Mouse (Mus musculus): Measurements from ENCODE around the gene Cyp27a1.

The Cyp27a1 gene

GRCm38 (mm10) chr1:74713099-74713858 is at the start of gene Cyp27a1:
TSS of gene Cyp27a1 (plus strand) at chr1:74713574.
- no peak for DNase-seq (ENCODE audit: low read depth)

- no peak for DNase-seq (ENCODE audit: low read depth)
Measured at GRCm38 (mm10) chr1:74665153-74665552, 48.2 kb upstream of the Cyp27a1 start.

- no peak for DNase-seq (ENCODE audit: low read depth)
Measured at GRCm38 (mm10) chr1:74668371-74668770, 45.0 kb upstream of the Cyp27a1 start.

GRCm38 (mm10) chr1:74672731-74673130 is 40.6 kb upstream of the Cyp27a1 start:
- no peak for DNase-seq (ENCODE audit: low read depth)

- no peak for DNase-seq (ENCODE audit: low read depth)
Measured at GRCm38 (mm10) chr1:74676863-74677262, 36.5 kb upstream of the Cyp27a1 start.

- DNase-seq (ENCODE audit: low read depth) = no peak
Measured at GRCm38 (mm10) chr1:74677843-74678242, 35.5 kb upstream of the Cyp27a1 start.

GRCm38 (mm10) chr1:74687131-74687530 is 26.2 kb upstream of the Cyp27a1 start:
- no peak for DNase-seq (ENCODE audit: low read depth)

- DNase-seq (ENCODE audit: low read depth) = no peak
Measured at GRCm38 (mm10) chr1:74693891-74694583, 19.3 kb upstream of the Cyp27a1 start.

GRCm38 (mm10) chr1:74695836-74696235 is 17.5 kb upstream of the Cyp27a1 start:
- no peak for DNase-seq (ENCODE audit: low read depth)

GRCm38 (mm10) chr1:74697416-74697815 is 16.0 kb upstream of the Cyp27a1 start:
- no peak for DNase-seq (ENCODE audit: low read depth)

GRCm38 (mm10) chr1:74698353-74698752 is 15.0 kb upstream of the Cyp27a1 start:
- DNase-seq (ENCODE audit: low read depth) = no peak

GRCm38 (mm10) chr1:74698791-74699190 is 14.6 kb upstream of the Cyp27a1 start:
- DNase-seq (ENCODE audit: low read depth) = no peak

- DNase-seq (ENCODE audit: low read depth) = no peak
Measured at GRCm38 (mm10) chr1:74702142-74702553, 11.2 kb upstream of the Cyp27a1 start.

- no peak for DNase-seq (ENCODE audit: low read depth)
Measured at GRCm38 (mm10) chr1:74704156-74704555, 9.2 kb upstream of the Cyp27a1 start.

- DNase-seq (ENCODE audit: low read depth) = no peak
Measured at GRCm38 (mm10) chr1:74705016-74705415, 8.4 kb upstream of the Cyp27a1 start.

- DNase-seq (ENCODE audit: low read depth) = no peak
Measured at GRCm38 (mm10) chr1:74709566-74709965, 3.8 kb upstream of the Cyp27a1 start.

- DNase-seq (ENCODE audit: low read depth) = peak; percentile 31
Measured at GRCm38 (mm10) chr1:74712046-74712445, 1.3 kb upstream of the Cyp27a1 start.

GRCm38 (mm10) chr1:74712461-74713098 is 794 bp upstream of the Cyp27a1 start:
- DNase-seq (ENCODE audit: low read depth) = peak; percentile 15

- peak; percentile 21 for DNase-seq (ENCODE audit: low read depth)
Measured at GRCm38 (mm10) chr1:74713859-74714730, 721 bp downstream of the Cyp27a1 start.

GRCm38 (mm10) chr1:74714967-74715366 is 1.6 kb downstream of the Cyp27a1 start:
- DNase-seq (ENCODE audit: low read depth) = peak; percentile 18

- no peak for DNase-seq (ENCODE audit: low read depth)
Measured at GRCm38 (mm10) chr1:74715468-74715867, 2.1 kb downstream of the Cyp27a1 start.

GRCm38 (mm10) chr1:74715886-74716285 is 2.5 kb downstream of the Cyp27a1 start:
- DNase-seq (ENCODE audit: low read depth) = no peak
